Mouse (Mus musculus): ENCODE data around the gene Slit3. TPM values are rescaled to one million over a fixed set of nuclear protein-coding genes. Genes with fewer than 3 reads are reported as not detected.
A peak's percentile ranks its signal among the peaks of the same experiment; 100 is the strongest.

The Slit3 gene
- total and polyA plus RNA-seq, 2 experiments from 2014 or later: 5.6 to 15.0 TPM

GRCm38 (mm10) chr11:35113290-35113689 lies 7.7 kb upstream of the Slit3 start:
- no peak overlapping the region for H3K9ac ChIP-seq
- H3K4me3 ChIP-seq (ENCODE audit: low read depth, low read length): no peak overlapping the region
- ATAC-seq (no peak), DNase-seq (no peak)
- no peak overlapping the region for H3K4me2 ChIP-seq (ENCODE audit: low read depth)
- no peaks in the 10 kb centered on the region for H3K9me3 ChIP-seq (ENCODE audit: low read length)
- no peaks in the 10 kb centered on the region for H3K4me1 ChIP-seq (ENCODE audit: insufficient read depth)
- no peak for TF ChIP-seq CTCF (IDR thresholded peaks at IDR 0.05; ENCODE audit: low read depth)
- no peak overlapping the region for H3K27ac ChIP-seq (ENCODE audit: low read depth, low read length)
- no peaks in the 10 kb centered on the region for H3K27me3 ChIP-seq (ENCODE audit: insufficient read depth, low read length)
- WGBS: 25% methylated on average over 1 of the region's 1 CpGs
- H3K36me3 ChIP-seq (ENCODE audit: insufficient read depth): no peaks in the 10 kb centered on the region

GRCm38 (mm10) chr11:35116436-35116835 lies 4.6 kb upstream of the Slit3 start:
- no peak overlapping the region for H3K4me2 ChIP-seq (ENCODE audit: low read depth)
- WGBS: 78% methylated on average over 3 of the region's 3 CpGs
- no peak for ATAC-seq
- H3K36me3 ChIP-seq (ENCODE audit: insufficient read depth): no peaks in the 10 kb centered on the region
- H3K4me1 ChIP-seq (ENCODE audit: insufficient read depth): no peaks in the 10 kb centered on the region
- H3K27ac ChIP-seq (ENCODE audit: low read depth, low read length): no peak overlapping the region
- no peaks in the 10 kb centered on the region for H3K9me3 ChIP-seq (ENCODE audit: low read length)
- H3K4me3 ChIP-seq (ENCODE audit: low read depth, low read length): no peak overlapping the region
- peaks cover 9% of the 10 kb centered on the region for H3K27me3 ChIP-seq (ENCODE audit: insufficient read depth, low read length)
- DNase-seq: no peak
- no peak overlapping the region for H3K9ac ChIP-seq
- TF ChIP-seq CTCF (IDR thresholded peaks at IDR 0.05; ENCODE audit: low read depth): no peak

- WGBS: 91% methylated on average over 3 of the region's 3 CpGs
- H3K27me3 ChIP-seq (ENCODE audit: insufficient read depth, low read length): peaks cover 9% of the 10 kb centered on the region
- no peak for DNase-seq
- H3K4me3 ChIP-seq (ENCODE audit: low read depth, low read length): no peak overlapping the region
- H3K27ac ChIP-seq (ENCODE audit: low read depth, low read length): no peak overlapping the region
- no peak for TF ChIP-seq CTCF (IDR thresholded peaks at IDR 0.05; ENCODE audit: low read depth)
- H3K4me1 ChIP-seq (ENCODE audit: insufficient read depth): no peaks in the 10 kb centered on the region
- no peak overlapping the region for H3K4me2 ChIP-seq (ENCODE audit: low read depth)
- no peaks in the 10 kb centered on the region for H3K9me3 ChIP-seq (ENCODE audit: low read length)
- no peak overlapping the region for H3K9ac ChIP-seq
- ATAC-seq: no peak
- no peaks in the 10 kb centered on the region for H3K36me3 ChIP-seq (ENCODE audit: insufficient read depth)
Measured at GRCm38 (mm10) chr11:35117871-35118270, 3.2 kb upstream of the Slit3 start.

GRCm38 (mm10) chr11:35118731-35119130 lies 2.3 kb upstream of the Slit3 start:
- Histone ChIP-seq H3K27me3 (ENCODE audit: insufficient read depth, low read length) (peaks cover 9% of the 10 kb centered on the region), H3K9ac (no peak overlapping the region), H3K4me1 (ENCODE audit: insufficient read depth) (no peaks in the 10 kb centered on the region), H3K27ac (ENCODE audit: low read depth, low read length) (no peak overlapping the region), H3K4me3 (ENCODE audit: low read depth, low read length) (no peak overlapping the region), H3K4me2 (ENCODE audit: low read depth) (no peak overlapping the region), H3K36me3 (ENCODE audit: insufficient read depth) (no peaks in the 10 kb centered on the region), H3K9me3 (ENCODE audit: low read length) (no peaks in the 10 kb centered on the region)
- ATAC-seq (no peak), DNase-seq (no peak)
- no peak for TF ChIP-seq CTCF (IDR thresholded peaks at IDR 0.05; ENCODE audit: low read depth)
- WGBS: 69% methylated on average over 6 of the region's 6 CpGs

GRCm38 (mm10) chr11:35119360-35119759 lies 1.7 kb upstream of the Slit3 start:
- WGBS: 7% methylated on average over 6 of the region's 6 CpGs
- DNase-seq (peak; percentile 83), ATAC-seq (peak; percentile 40; the same call in 1 of the 2 replicates)
- Histone ChIP-seq H3K4me1 (ENCODE audit: insufficient read depth) (no peaks in the 10 kb centered on the region), H3K27me3 (ENCODE audit: insufficient read depth, low read length) (peaks cover 9% of the 10 kb centered on the region), H3K4me3 (ENCODE audit: low read depth, low read length) (no peak overlapping the region), H3K27ac (ENCODE audit: low read depth, low read length) (no peak overlapping the region), H3K9me3 (ENCODE audit: low read length) (no peaks in the 10 kb centered on the region), H3K36me3 (ENCODE audit: insufficient read depth) (no peaks in the 10 kb centered on the region), H3K4me2 (ENCODE audit: low read depth) (no peak overlapping the region), H3K9ac (no peak overlapping the region)
- peak; percentile 91 for TF ChIP-seq CTCF (IDR thresholded peaks at IDR 0.05; ENCODE audit: low read depth)

- Histone ChIP-seq H3K27ac (ENCODE audit: low read depth, low read length) (no peak overlapping the region), H3K4me2 (ENCODE audit: low read depth) (no peak overlapping the region), H3K36me3 (ENCODE audit: insufficient read depth) (no peaks in the 10 kb centered on the region), H3K9ac (no peak overlapping the region), H3K4me1 (ENCODE audit: insufficient read depth) (no peaks in the 10 kb centered on the region), H3K9me3 (ENCODE audit: low read length) (no peaks in the 10 kb centered on the region), H3K4me3 (ENCODE audit: low read depth, low read length) (no peak overlapping the region), H3K27me3 (ENCODE audit: insufficient read depth, low read length) (peaks cover 9% of the 10 kb centered on the region)
- WGBS: 48% methylated on average over 5 of the region's 5 CpGs
- no peak for TF ChIP-seq CTCF (IDR thresholded peaks at IDR 0.05; ENCODE audit: low read depth)
- no peak for DNase-seq
- ATAC-seq: no peak
Measured at GRCm38 (mm10) chr11:35120076-35120475, 948 bp upstream of the Slit3 start.

- Histone ChIP-seq H3K4me2 (ENCODE audit: low read depth) (peak overlapping the region; percentile 92), H3K9me3 (ENCODE audit: low read length) (no peaks in the 10 kb centered on the region), H3K9ac (peak overlapping the region; percentile 56), H3K27me3 (ENCODE audit: insufficient read depth, low read length) (peaks cover 9% of the 10 kb centered on the region), H3K4me1 (ENCODE audit: insufficient read depth) (no peaks in the 10 kb centered on the region), H3K4me3 (ENCODE audit: low read depth, low read length) (peak overlapping the region; percentile 58), H3K36me3 (ENCODE audit: insufficient read depth) (no peaks in the 10 kb centered on the region), H3K27ac (ENCODE audit: low read depth, low read length) (no peak overlapping the region)
- peak; percentile 12; the same call in 1 of the 2 replicates for ATAC-seq
- DNase-seq: no peak
- no peak for TF ChIP-seq CTCF (IDR thresholded peaks at IDR 0.05; ENCODE audit: low read depth)
- under 1% methylated on average over 27 of the region's 27 CpGs for WGBS
Measured at GRCm38 (mm10) chr11:35121611-35121959, 561 bp downstream of the Slit3 start.

Measured in forebrain, postnatal 0 days (tissue).